Mouse (Mus musculus): Measurements from ENCODE around the gene Thoc3. TPM values are rescaled to one million over a fixed set of nuclear protein-coding genes. Genes with fewer than 3 reads are reported as not detected.

Gene Thoc3
- polyA plus RNA-seq, 1 experiment from 2014 or later = 101 TPM

DNA sequence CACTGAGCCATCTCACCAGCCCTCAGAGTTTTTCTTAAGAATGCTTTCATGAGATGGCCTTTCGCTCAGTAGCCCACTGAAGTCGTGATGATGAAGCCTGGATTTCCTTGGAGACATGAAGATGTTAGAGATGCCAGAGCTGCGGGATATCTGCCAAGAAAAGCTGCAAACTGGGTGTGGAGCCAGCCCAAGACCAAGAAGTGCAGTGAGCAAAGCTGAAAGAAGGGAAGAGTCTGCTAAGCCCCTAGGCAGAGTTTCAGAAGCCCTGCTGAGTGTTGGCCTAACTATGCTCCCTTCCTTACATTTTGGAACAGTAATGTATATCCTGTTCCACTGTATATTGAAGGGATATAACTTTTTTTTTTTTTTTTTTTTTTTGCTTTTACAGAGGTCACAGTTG, 10.6 kb upstream of the Thoc3 start:
- H3K27me3 ChIP-seq (replicated peaks) = no peaks in the 10 kb centered on the region
- H3K36me3 ChIP-seq = no peaks in the 10 kb centered on the region
- no peak overlapping the region for H3K27ac ChIP-seq
- H3K4me2 ChIP-seq (replicated peaks) = no peak overlapping the region
- 59% methylated on average over 3 of the region's 3 CpGs for WGBS
- no peak overlapping the region for H3K9ac ChIP-seq
- H3K9me3 ChIP-seq = no peaks in the 10 kb centered on the region
- no peak for ATAC-seq
- no peaks in the 10 kb centered on the region for H3K4me1 ChIP-seq (replicated peaks)
- H3K4me3 ChIP-seq (replicated peaks) = no peak overlapping the region

DNA sequence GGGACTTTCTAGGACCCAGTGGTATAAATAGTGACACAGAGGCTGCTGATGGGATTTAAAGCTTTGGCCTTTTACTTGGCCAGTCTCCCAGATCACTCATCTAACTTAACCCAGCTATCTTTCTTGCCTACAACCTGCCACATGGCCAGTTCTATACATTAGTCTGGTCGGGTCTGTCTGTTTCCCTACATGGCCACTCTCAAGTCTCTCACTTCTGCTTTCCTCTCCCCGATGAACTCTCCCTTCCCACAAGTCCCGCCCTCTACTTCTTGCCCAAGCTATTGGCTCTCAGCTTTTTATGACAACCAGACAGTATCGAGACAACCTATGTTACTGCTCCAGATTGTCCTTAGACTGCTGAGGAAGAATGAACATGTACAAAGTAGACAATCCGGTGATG, 7.1 kb upstream of the Thoc3 start:
- Histone ChIP-seq H3K9me3 (no peaks in the 10 kb centered on the region), H3K36me3 (no peaks in the 10 kb centered on the region), H3K4me2 (replicated peaks) (no peak overlapping the region), H3K27me3 (replicated peaks) (no peaks in the 10 kb centered on the region), H3K9ac (no peak overlapping the region), H3K4me1 (replicated peaks) (no peaks in the 10 kb centered on the region), H3K4me3 (replicated peaks) (no peak overlapping the region), H3K27ac (no peak overlapping the region)
- WGBS = 71% methylated on average over 5 of the region's 5 CpGs
- ATAC-seq = no peak

- Histone ChIP-seq H3K9ac (no peak overlapping the region), H3K27me3 (replicated peaks) (no peaks in the 10 kb centered on the region), H3K36me3 (no peaks in the 10 kb centered on the region), H3K4me1 (replicated peaks) (no peaks in the 10 kb centered on the region), H3K4me3 (replicated peaks) (no peak overlapping the region), H3K9me3 (no peaks in the 10 kb centered on the region), H3K27ac (no peak overlapping the region), H3K4me2 (replicated peaks) (no peak overlapping the region)
- WGBS = 63% methylated on average over 2 of the region's 2 CpGs
- no peak for ATAC-seq
These were observed 6.3 kb upstream of the Thoc3 start for GRCm38 (mm10) chr13:54474996-54475395.

GRCm38 (mm10) chr13:54471967-54472366, 3.3 kb upstream of the Thoc3 start:
- Histone ChIP-seq H3K4me3 (replicated peaks) (no peak overlapping the region), H3K9me3 (no peaks in the 10 kb centered on the region), H3K9ac (no peak overlapping the region), H3K36me3 (0 out of 2 replicates have a peak, but pooled peaks cover 4% of the 10 kb centered on the region), H3K27me3 (replicated peaks) (no peaks in the 10 kb centered on the region), H3K4me2 (replicated peaks) (no peak overlapping the region), H3K4me1 (replicated peaks) (peaks cover 8% of the 10 kb centered on the region), H3K27ac (no peak overlapping the region)
- no peak for ATAC-seq
- 76% methylated on average over 4 of the region's 4 CpGs for WGBS

GRCm38 (mm10) chr13:54469012-54469354, 334 bp upstream of the Thoc3 start:
- Histone ChIP-seq H3K27ac (no peak overlapping the region), H3K9ac (peak overlapping the region; percentile 92; the same call in 1 of the 2 replicates), H3K9me3 (no peaks in the 10 kb centered on the region), H3K27me3 (replicated peaks) (no peaks in the 10 kb centered on the region), H3K4me3 (replicated peaks) (peak overlapping the region; percentile 94), H3K36me3 (peaks cover 34% of the 10 kb centered on the region), H3K4me1 (replicated peaks) (peaks cover 8% of the 10 kb centered on the region), H3K4me2 (replicated peaks) (peak overlapping the region; percentile 69)
- peak; percentile 80 for ATAC-seq
- WGBS = 12% methylated on average over 4 of the region's 4 CpGs

DNA sequence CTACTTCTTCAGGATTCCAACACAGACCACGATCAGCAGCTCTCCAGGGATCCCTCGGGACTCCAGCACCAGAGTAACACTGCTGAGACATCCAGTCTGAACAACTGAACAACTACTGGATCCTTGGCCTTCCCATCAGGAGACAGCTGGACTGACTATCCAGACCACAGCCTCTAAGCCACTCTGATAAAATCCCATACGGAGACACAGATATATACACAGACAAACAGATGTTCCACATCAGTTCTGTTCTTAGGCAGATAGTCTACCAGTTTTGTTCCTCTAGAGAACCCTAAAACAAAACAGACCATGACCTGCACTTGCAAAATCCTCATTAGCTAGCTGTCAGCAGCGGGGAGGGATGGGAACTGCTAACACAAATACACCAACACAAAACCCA, 9.4 kb downstream of the Thoc3 start:
- no peaks in the 10 kb centered on the region for H3K9me3 ChIP-seq
- no peak overlapping the region for H3K4me2 ChIP-seq (replicated peaks)
- no peak overlapping the region for H3K27ac ChIP-seq
- 0 out of 2 replicates have a peak, but pooled peaks have one; percentile 41 for ATAC-seq
- no peaks in the 10 kb centered on the region for H3K27me3 ChIP-seq (replicated peaks)
- H3K4me1 ChIP-seq (replicated peaks) = no peaks in the 10 kb centered on the region; the same call in 1 of the 2 replicates
- H3K4me3 ChIP-seq (replicated peaks) = no peak overlapping the region
- WGBS = 55% methylated on average over 4 of the region's 4 CpGs
- peaks cover 49% of the 10 kb centered on the region for H3K36me3 ChIP-seq
- H3K9ac ChIP-seq = no peak overlapping the region

DNA sequence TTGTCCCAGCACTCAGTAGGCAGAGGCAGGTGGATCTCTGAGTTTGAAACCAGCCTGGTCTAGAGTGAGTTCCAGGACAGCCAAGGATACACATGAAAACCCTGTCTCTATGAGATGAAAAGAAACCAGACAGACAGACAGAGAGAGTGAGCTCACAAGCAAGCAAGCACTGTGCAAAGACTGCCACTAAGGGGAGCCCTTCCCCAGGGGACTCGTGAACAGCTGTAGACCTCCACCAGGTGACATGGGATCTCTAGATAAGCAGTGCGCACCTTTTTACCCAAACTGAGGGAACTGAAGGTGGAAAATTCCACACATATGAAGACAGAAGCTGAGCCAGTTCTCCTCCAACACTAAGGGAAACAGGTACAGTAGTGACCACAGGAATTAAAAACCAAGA, 11.6 kb downstream of the Thoc3 start:
- Histone ChIP-seq H3K9ac (no peak overlapping the region), H3K27me3 (replicated peaks) (no peaks in the 10 kb centered on the region), H3K27ac (no peak overlapping the region), H3K9me3 (no peaks in the 10 kb centered on the region), H3K4me2 (replicated peaks) (no peak overlapping the region), H3K36me3 (peaks cover 37% of the 10 kb centered on the region), H3K4me3 (replicated peaks) (no peak overlapping the region), H3K4me1 (replicated peaks) (no peaks in the 10 kb centered on the region; the same call in 1 of the 2 replicates)
- ATAC-seq = no peak
- WGBS = 73% methylated on average over 2 of the region's 2 CpGs

DNA sequence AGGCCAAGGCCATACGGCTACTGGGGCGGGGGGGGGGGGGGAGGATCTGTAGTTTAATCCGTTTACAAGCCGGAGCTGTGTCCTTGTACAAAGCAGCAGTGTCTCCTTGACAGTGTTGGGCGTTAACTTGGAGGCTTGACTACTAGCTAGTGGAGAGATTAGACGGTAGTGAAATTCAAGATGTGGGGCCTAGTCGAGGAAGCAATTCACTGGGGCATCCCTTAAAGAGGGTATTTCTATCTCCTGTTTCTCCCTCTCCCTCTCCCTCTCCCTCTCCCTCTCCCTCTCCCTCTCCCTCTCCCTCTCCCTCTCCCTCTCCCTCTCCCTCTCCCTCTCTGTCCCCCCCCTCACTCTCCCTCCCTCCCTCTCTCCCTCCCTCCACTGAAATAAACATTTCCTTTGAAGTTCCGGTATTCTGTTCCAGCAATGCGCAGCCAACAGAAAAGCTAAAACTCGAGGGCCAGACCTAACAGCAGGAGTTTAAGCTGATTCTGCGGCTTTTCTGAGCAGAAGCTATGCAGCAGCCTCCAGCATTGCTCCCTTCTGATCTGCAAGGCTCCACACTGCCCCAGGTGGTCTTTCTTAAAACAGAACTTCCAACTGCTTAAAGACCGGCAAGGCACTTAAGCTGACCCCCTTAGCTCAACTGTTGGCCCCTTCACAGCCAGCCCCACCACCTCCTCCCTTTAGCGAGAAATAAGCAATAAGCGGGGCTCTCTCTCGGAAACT, 21.0 kb downstream of the Thoc3 start:
- no peak overlapping the region for H3K27ac ChIP-seq
- no peak overlapping the region for H3K4me3 ChIP-seq (replicated peaks)
- WGBS = 5% methylated on average over 15 of the region's 15 CpGs
- H3K4me1 ChIP-seq (replicated peaks) = peaks cover 5% of the 10 kb centered on the region
- no peaks in the 10 kb centered on the region for H3K9me3 ChIP-seq
- no peaks in the 10 kb centered on the region for H3K36me3 ChIP-seq
- no peaks in the 10 kb centered on the region for H3K27me3 ChIP-seq (replicated peaks)
- peak; percentile 55 for ATAC-seq
- H3K4me2 ChIP-seq (replicated peaks) = peak overlapping the region; percentile 42
- H3K9ac ChIP-seq = peak overlapping the region; percentile 8; the same call in 1 of the 2 replicates

GRCm38 (mm10) chr13:54446686-54447495, 21.8 kb downstream of the Thoc3 start:
- no peaks in the 10 kb centered on the region for H3K36me3 ChIP-seq

GRCm38 (mm10) chr13:54443693-54444092, 25.0 kb downstream of the Thoc3 start:
- no peak overlapping the region for H3K4me3 ChIP-seq (replicated peaks)
- WGBS = 79% methylated on average over 3 of the region's 3 CpGs
- no peak for ATAC-seq

More at GRCm38 (mm10) chr13:54446686-54447495, 21.8 kb downstream of the Thoc3 start:
- Histone ChIP-seq H3K9me3 (no peaks in the 10 kb centered on the region), H3K9ac (0 out of 2 replicates have a peak overlapping the region, but pooled peaks have one; percentile 4), H3K27ac (no peak overlapping the region), H3K4me1 (replicated peaks) (peaks cover 5% of the 10 kb centered on the region), H3K4me3 (replicated peaks) (no peak overlapping the region), H3K27me3 (replicated peaks) (no peaks in the 10 kb centered on the region), H3K4me2 (replicated peaks) (peak overlapping the region; percentile 22; the same call in 1 of the 2 replicates)
- 25% methylated on average over 19 of the region's 19 CpGs for WGBS
- ATAC-seq = peak; percentile 78

GRCm38 (mm10) chr13:54439912-54440311, 28.7 kb downstream of the Thoc3 start:
- ATAC-seq = peak; percentile 68
- H3K9me3 ChIP-seq = no peaks in the 10 kb centered on the region
- H3K9ac ChIP-seq = no peak overlapping the region
- H3K27me3 ChIP-seq (replicated peaks) = no peaks in the 10 kb centered on the region
- no peak overlapping the region for H3K4me2 ChIP-seq (replicated peaks)
- H3K4me3 ChIP-seq (replicated peaks) = no peak overlapping the region
- no peaks in the 10 kb centered on the region for H3K36me3 ChIP-seq
- H3K27ac ChIP-seq = peak overlapping the region; percentile 34; the same call in 1 of the 2 replicates
- 31% methylated on average over 7 of the region's 7 CpGs for WGBS
- H3K4me1 ChIP-seq (replicated peaks) = no peaks in the 10 kb centered on the region

More at GRCm38 (mm10) chr13:54443693-54444092, 25.0 kb downstream of the Thoc3 start:
- no peaks in the 10 kb centered on the region for H3K9me3 ChIP-seq
- no peak overlapping the region for H3K4me2 ChIP-seq (replicated peaks)
- no peaks in the 10 kb centered on the region for H3K36me3 ChIP-seq
- H3K9ac ChIP-seq = no peak overlapping the region
- no peaks in the 10 kb centered on the region for H3K27me3 ChIP-seq (replicated peaks)
- peaks cover 5% of the 10 kb centered on the region for H3K4me1 ChIP-seq (replicated peaks)
- H3K27ac ChIP-seq = no peak overlapping the region

DNA sequence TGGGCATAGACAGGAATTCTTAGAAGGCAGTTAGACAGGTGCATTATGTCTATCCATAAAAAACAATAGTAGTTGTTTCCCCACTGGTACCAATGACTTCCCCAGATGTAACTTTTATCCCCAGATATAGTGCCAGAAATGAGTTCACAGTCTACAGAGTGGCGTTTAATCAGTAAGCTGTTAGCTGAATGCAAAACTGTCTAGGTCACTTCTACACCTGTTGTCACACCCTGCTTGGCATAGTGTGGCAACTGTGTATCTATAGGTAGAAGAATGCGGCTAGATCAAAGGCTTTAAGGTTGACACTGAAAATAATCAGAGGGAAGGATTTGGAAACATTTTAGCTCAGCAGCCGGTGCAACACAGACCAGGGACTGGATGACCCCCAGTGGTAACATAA, 29.8 kb downstream of the Thoc3 start:
- WGBS = 49% methylated on average over 3 of the region's 3 CpGs
- H3K27ac ChIP-seq = peak overlapping the region; percentile 3; the same call in 1 of the 2 replicates

More for the DNA sequence above, 29.8 kb downstream of the Thoc3 start:
- no peak overlapping the region for H3K4me3 ChIP-seq (replicated peaks)
- H3K27me3 ChIP-seq (replicated peaks) = no peaks in the 10 kb centered on the region
- ATAC-seq = peak; percentile 75
- H3K4me1 ChIP-seq (replicated peaks) = no peaks in the 10 kb centered on the region
- H3K9me3 ChIP-seq = no peaks in the 10 kb centered on the region
- no peak overlapping the region for H3K4me2 ChIP-seq (replicated peaks)
- no peak overlapping the region for H3K9ac ChIP-seq
- no peaks in the 10 kb centered on the region for H3K36me3 ChIP-seq
